Mouse (Mus musculus) liver, embryonic 13.5 days (tissue): Measurements from ENCODE around the gene Nop53. TPM values are rescaled to one million over a fixed set of nuclear protein-coding genes. Genes with fewer than 3 reads are reported as not detected.
A peak's percentile ranks its signal among the peaks of the same experiment; 100 is the strongest.
"Not testable (repeated sequence)": the region's sequence is repeated elsewhere in the genome, so short reads cannot be mapped to it uniquely, and the experiment has no call there.

Experiments
- ATAC-seq: fragments of 200-750 bp; cut with Nextera tagmentation; 2 replicates; pipeline ENCODE4 v1.8.0; 2017; ENCODE audit warnings: low read depth, mild to moderate bottlenecking, moderate number of reproducible peaks, moderate library complexity
- DNase-seq: peaks from one replicate; pipeline ENCODE4 v3.0.0; 2022
- H3K27ac ChIP-seq: fragments of 300-500 bp; sonication (generic); 2 replicates; pipeline ENCODE4 v1.5.1; 2015; ENCODE audit warnings: moderate library complexity, mild to moderate bottlenecking, inconsistent platforms
- H3K27me3 ChIP-seq: fragments of 300-500 bp; sonication (generic); 2 replicates; pipeline ENCODE4 v1.6.1; 2015; ENCODE audit warnings: mild to moderate bottlenecking, inconsistent platforms
- H3K36me3 ChIP-seq: fragments of 300-500 bp; sonication (generic); 2 replicates; pipeline ENCODE4 v1.6.1; 2015; ENCODE audit warnings: mild to moderate bottlenecking, inconsistent platforms
- H3K4me1 ChIP-seq: fragments of 300-500 bp; sonication (generic); replicated peaks from 2 replicates; pipeline ENCODE4 v1.6.1; 2015; ENCODE audit warnings: inconsistent platforms
- H3K4me2 ChIP-seq: fragments of 300-500 bp; sonication (generic); 2 replicates; pipeline ENCODE4 v1.6.1; 2015; ENCODE audit warnings: inconsistent platforms, mild to moderate bottlenecking, moderate library complexity
- H3K4me3 ChIP-seq: fragments of 300-500 bp; sonication (generic); replicated peaks from 2 replicates; pipeline ENCODE4 v1.5.1; 2015; ENCODE audit warnings: mild to moderate bottlenecking, inconsistent platforms
- H3K9ac ChIP-seq: fragments of 300-500 bp; sonication (generic); 2 replicates; pipeline ENCODE4 v1.6.1; 2015; ENCODE audit warnings: mild to moderate bottlenecking, inconsistent platforms
- H3K9me3 ChIP-seq: fragments of 300-500 bp; sonication (generic); replicated peaks from 2 replicates; pipeline ENCODE4 v1.6.1; 2016; ENCODE audit warnings: inconsistent platforms
- WGBS: fragments of 180-500 bp; shearing (Covaris S2); methylation state at CpG from one replicate; pipeline ENCODE4 v1.1.7; 2015; ENCODE audit not compliant: insufficient replicate concordance; 5-methylcytosine and 5-hydroxymethylcytosine counted together
- polyA plus RNA-seq: library from polyadenylated mRNA; unstranded; fragments of >200 nt; fragmentation: Nextera tagmentation; extraction: Ambion mirVana; gene quantifications from 2 replicates; pipeline ENCODE4 v1.2.1, GENCODE M21; 2015

Gene Nop53
- polyA plus RNA-seq, 1 experiment from 2014 or later = 122 TPM

DNA sequence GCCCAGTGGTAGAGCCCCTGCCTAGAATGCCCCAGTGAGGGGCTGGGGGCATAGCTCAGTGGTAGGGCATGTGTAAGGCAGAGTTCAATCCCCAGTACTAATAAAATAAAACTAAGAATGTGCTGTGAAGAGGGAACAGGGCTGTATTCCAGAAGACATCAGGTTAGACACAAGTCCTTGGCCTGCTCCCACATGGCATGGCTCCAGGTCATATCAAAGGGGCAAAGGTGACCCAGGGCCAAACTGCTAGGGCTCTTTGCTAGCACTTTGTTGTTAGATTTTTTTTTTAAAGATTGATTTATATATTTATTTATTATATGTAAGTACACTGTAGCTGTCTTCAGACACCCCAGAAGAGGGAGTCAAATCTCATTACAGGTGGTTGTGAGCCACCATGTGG is 27.5 kb downstream of the Nop53 start:
- no peak for ATAC-seq
- DNase-seq = no peak
- Histone ChIP-seq H3K4me2 (no peak overlapping the region), H3K27me3 (no peaks in the 10 kb centered on the region), H3K36me3 (peaks cover 30% of the 10 kb centered on the region), H3K27ac (no peak overlapping the region), H3K4me1 (peaks cover 39% of the 10 kb centered on the region), H3K9ac (no peak overlapping the region), H3K4me3 (no peak overlapping the region), H3K9me3 (no peaks in the 10 kb centered on the region)

DNA sequence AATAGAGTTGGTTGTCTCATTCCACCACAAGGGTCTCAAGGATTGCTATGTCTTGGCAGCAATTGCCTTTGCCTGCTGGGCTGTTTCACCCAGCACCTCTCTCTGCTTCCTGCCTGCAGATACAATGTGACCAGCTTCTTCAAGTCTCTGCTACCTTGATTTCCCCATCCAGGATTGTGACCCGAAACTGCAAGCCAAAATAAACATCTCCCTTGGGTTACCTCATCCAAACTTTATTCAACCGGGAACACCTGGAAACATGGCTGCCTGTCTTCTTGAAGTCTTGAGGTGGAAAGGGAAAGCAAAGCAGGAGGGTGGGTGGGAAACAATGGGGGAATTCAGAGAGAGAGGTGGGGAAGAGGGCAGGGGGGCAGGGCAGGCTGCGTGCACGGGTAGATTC is 28.9 kb downstream of the Nop53 start:
- WGBS = 71% methylated on average over 4 of the region's 4 CpGs
- H3K4me3 ChIP-seq = no peak overlapping the region
- H3K36me3 ChIP-seq = peaks cover 30% of the 10 kb centered on the region
- H3K4me1 ChIP-seq = peaks cover 30% of the 10 kb centered on the region
- no peak for ATAC-seq
- no peaks in the 10 kb centered on the region for H3K9me3 ChIP-seq
- H3K4me2 ChIP-seq = no peak overlapping the region
- no peaks in the 10 kb centered on the region for H3K27me3 ChIP-seq
- H3K9ac ChIP-seq = no peak overlapping the region
- H3K27ac ChIP-seq = no peak overlapping the region
- no peak for DNase-seq

DNA sequence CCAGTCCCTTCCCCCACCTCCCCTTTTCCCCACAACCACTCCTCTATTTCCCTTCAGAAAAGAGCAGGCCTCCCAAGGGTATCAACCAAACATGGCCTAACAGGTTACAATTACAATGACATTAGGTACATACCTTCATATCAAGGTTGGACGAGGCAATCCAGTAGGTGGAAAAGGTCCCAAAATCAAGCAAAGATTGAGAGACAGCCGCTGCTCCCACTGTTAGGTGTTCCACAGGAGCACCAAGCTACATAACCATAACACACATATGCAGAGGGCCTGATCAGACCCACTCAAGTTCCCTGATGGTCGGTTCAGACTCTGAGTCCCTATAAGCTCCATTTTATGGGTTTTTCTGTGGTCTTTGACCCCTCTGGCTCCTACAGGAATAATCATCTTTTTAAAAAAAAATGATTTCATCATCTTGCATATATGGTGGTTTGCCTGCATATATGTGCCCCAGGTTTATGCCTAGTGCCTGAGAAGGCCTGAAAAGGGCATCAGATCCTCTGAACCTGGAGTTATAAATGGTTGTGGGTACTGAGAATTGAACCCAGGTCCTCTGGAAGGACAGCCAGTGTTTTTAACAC is 29.6 kb downstream of the Nop53 start:
- no peak for ATAC-seq
- 68% methylated on average over 3 of the region's 3 CpGs for WGBS

DNA sequence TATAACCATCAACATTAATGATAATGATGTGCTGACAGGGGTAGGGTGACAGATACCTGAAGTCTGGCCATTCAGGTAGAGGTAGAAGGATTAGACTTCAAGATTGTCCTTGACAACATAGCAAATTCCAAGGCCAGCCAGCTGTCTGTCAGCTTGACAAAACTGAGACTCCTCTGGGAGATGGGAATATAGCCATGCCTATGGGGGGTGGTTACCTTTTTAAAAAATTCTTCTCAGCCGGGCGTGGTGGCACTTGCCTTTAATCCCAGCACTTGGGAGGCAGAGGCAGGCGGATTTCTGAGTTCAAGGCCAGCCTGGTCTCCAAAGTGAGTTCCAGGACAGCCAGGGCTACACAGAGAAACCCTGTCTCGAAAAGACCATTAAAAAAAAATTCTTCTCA is 30.2 kb downstream of the Nop53 start:
- DNase-seq, H3K4me2 ChIP-seq, H3K27me3 ChIP-seq, H3K4me3 ChIP-seq, H3K9ac ChIP-seq, H3K27ac ChIP-seq, H3K9me3 ChIP-seq, ATAC-seq: not testable (repeated sequence)
- WGBS = 72% methylated on average over 4 of the region's 4 CpGs
- H3K4me1 ChIP-seq = peaks cover 21% of the 10 kb centered on the region
- peaks cover 30% of the 10 kb centered on the region for H3K36me3 ChIP-seq

More for the DNA sequence above, 29.6 kb downstream of the Nop53 start:
- no peak overlapping the region for H3K4me3 ChIP-seq
- DNase-seq = no peak
- no peaks in the 10 kb centered on the region for H3K9me3 ChIP-seq
- no peak overlapping the region for H3K27ac ChIP-seq
- H3K27me3 ChIP-seq = no peaks in the 10 kb centered on the region
- no peak overlapping the region for H3K9ac ChIP-seq
- H3K4me1 ChIP-seq = peaks cover 26% of the 10 kb centered on the region
- H3K36me3 ChIP-seq = peaks cover 30% of the 10 kb centered on the region
- H3K4me2 ChIP-seq = no peak overlapping the region

DNA sequence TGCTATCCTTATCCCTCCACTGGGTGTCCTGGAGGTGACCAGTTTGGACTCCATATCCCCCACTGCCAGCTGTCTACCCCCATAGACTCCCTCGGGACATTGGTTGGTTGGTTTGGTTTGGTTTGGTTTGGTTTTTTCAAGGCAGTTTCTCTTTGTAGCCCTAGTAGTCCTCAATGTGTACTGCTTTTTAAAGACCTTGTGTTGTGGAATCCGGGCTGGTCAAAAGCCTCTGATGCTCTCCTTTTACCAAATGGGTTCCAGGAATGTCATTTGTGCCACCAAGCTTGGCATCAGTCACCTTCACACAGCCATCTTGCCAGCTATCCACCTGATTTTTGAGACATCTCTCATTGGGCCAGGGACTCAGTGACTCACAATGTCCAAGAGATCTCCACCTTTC is 31.1 kb downstream of the Nop53 start:
- H3K27me3 ChIP-seq = no peaks in the 10 kb centered on the region
- H3K9me3 ChIP-seq = no peaks in the 10 kb centered on the region
- H3K4me1 ChIP-seq = peaks cover 12% of the 10 kb centered on the region
- no peak overlapping the region for H3K4me3 ChIP-seq
- H3K4me2 ChIP-seq = no peak overlapping the region
- 59% methylated on average over 2 of the region's 2 CpGs for WGBS
- ATAC-seq (no peak), DNase-seq (no peak)
- no peak overlapping the region for H3K9ac ChIP-seq
- H3K36me3 ChIP-seq = peaks cover 23% of the 10 kb centered on the region
- no peak overlapping the region for H3K27ac ChIP-seq

DNA sequence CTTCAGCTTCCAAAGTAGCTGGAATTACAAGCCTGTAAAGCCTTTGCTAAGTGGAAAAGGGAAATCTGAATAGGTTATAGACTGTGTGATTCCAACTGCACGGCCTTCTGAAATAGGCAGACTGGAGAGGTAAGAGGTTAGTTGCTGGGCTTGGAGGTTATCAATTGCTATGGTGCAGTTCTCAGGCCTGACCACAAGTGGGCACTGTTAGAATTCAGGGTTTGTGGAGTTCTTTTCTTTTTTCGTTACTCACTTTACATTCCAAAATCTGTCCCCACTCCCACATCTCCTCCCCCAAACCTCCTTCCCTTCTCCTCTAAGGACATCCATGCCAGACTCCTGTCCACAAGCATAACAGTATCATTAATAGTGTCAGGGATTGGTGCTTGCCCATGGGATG is 31.6 kb downstream of the Nop53 start:
- no peak for ATAC-seq
- Histone ChIP-seq H3K36me3 (peaks cover 18% of the 10 kb centered on the region), H3K27me3 (no peaks in the 10 kb centered on the region), H3K9me3 (no peaks in the 10 kb centered on the region), H3K9ac (no peak overlapping the region), H3K4me1 (peaks cover 7% of the 10 kb centered on the region), H3K27ac (no peak overlapping the region), H3K4me2 (no peak overlapping the region), H3K4me3 (no peak overlapping the region)
- WGBS = 23% methylated on average over 2 of the region's 2 CpGs
- no peak for DNase-seq

DNA sequence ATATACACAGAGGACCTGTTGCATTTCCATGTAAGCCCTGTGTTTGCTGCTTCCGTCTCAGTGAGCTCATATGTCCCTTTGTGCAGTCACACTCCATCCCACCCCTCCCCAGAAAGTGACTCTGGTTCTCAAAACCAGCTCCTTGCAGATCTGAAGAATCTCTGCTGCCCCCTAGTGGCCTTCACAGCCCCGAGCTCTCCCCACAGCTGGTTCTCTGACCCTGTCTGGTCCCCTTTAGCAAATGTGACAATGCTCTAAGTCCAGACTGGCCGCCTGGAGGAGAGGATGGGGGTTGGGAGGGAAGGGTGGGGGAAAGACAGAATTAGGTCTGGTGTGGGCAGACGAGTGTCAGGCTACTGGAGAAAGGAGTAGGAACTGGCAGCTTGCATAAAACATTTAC is 33.7 kb downstream of the Nop53 start:
- DNase-seq (peak; percentile 50), ATAC-seq (peak; percentile 57; the same call in 1 of the 2 replicates)
- H3K36me3 ChIP-seq = peaks cover 4% of the 10 kb centered on the region
- H3K27me3 ChIP-seq = no peaks in the 10 kb centered on the region
- 3% methylated on average over 4 of the region's 4 CpGs for WGBS
- no peak overlapping the region for H3K4me3 ChIP-seq
- no peak overlapping the region for H3K9ac ChIP-seq
- no peaks in the 10 kb centered on the region for H3K9me3 ChIP-seq
- H3K27ac ChIP-seq = no peak overlapping the region
- H3K4me1 ChIP-seq = no peaks in the 10 kb centered on the region
- no peak overlapping the region for H3K4me2 ChIP-seq

DNA sequence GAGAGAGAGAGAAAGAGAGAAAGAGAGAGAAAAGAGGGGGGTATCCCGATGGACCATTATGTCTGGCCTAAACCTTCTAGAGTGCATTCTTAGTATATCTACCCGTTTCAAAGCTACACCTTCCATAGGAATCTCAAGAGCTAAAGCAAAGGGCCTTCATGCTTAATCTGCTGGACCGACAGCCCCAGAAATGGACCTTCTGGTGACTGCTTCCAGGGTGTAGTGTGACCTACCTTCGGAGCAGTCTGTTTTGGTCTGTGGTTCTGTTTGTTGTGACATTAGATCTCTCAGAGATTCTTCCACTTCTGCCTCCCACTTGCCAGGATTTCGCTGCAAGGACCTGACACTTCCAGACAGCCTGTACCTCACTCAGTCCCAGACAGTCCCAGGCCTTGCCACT is 35.4 kb downstream of the Nop53 start:
- 68% methylated on average over 5 of the region's 5 CpGs for WGBS
- no peaks in the 10 kb centered on the region for H3K36me3 ChIP-seq
- no peaks in the 10 kb centered on the region for H3K9me3 ChIP-seq
- no peaks in the 10 kb centered on the region for H3K27me3 ChIP-seq
- no peak overlapping the region for H3K27ac ChIP-seq
- no peak for DNase-seq
- H3K4me1 ChIP-seq = no peaks in the 10 kb centered on the region
- ATAC-seq = no peak
- H3K9ac ChIP-seq = no peak overlapping the region
- H3K4me3 ChIP-seq = no peak overlapping the region
- no peak overlapping the region for H3K4me2 ChIP-seq

DNA sequence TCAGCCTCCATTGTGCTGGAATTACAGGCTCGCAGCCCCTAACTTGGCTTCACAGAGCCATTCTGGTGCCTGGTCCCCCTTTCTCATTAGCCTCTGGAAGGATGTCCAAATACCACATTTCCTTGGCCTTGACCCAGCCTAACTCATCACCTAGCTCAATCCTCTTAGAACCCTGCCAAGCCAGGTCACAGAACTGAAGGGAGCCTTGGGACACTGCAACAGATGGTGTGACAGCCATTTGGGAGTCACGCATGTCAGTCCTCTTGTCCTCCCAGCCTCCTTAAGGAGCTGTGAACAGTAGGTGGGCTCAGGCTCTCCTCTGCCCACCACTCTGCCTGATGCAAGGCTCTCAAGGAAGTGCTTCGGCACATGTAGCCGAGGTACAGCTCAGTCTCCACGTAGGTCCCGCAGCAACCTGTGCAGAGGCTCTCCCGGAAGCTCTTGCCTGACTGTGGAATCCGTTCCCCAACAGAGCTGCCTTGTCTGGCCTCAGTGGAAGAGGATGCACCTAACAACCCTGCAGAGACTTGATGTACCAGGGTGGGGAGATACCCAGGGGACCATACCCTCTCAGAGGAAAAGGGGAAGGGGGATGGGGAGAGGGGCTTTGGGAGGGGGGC is 37.8 kb downstream of the Nop53 start:
- DNase-seq = no peak
- no peak overlapping the region for H3K9ac ChIP-seq
- 52% methylated on average over 8 of the region's 8 CpGs for WGBS
- H3K27me3 ChIP-seq = no peaks in the 10 kb centered on the region
- no peak overlapping the region for H3K4me3 ChIP-seq
- ATAC-seq = no peak
- no peaks in the 10 kb centered on the region for H3K4me1 ChIP-seq
- H3K36me3 ChIP-seq = no peaks in the 10 kb centered on the region
- H3K27ac ChIP-seq = no peak overlapping the region
- no peaks in the 10 kb centered on the region for H3K9me3 ChIP-seq
- H3K4me2 ChIP-seq = no peak overlapping the region

DNA sequence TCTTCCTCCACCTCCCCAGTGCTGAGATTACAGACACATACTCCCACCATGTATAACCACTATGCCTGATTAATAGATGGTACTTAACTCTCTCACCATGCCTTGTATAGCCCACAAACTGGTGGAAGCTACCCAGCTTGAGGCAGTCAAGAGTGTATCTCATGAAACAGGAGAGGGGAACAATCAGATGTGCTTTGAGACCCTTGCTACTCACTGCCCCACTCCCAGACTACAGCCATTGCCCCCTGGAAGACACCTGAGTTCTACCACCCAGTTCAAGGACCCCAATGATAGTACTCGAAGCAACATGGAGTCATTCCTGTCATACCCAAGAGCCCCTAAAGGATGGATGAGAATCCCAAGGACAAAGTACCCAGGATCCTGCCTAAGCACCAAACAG is 39.3 kb downstream of the Nop53 start:
- 50% methylated on average over 1 of the region's 1 CpGs for WGBS

DNA sequence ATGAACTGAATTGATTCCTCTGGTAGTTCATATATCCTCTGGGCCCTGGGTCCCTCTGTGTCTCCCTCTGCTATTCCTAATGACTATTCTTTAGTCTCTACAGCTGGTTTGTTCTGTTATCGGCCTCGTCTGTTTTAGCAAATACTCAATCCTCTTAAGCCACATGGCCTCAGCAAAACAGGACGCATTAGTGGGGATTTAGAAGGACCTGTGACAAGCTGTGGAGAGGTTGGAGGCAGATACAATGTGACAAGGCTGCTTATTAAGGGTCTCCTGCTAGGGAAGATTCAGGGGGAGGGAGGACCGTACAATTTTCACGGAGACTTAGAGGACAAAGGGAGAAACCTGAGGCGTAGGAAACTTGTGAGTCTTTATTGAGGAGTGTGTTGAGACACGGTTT is 40.0 kb downstream of the Nop53 start:
- Histone ChIP-seq H3K4me3 (no peak overlapping the region), H3K27ac (no peak overlapping the region), H3K27me3 (no peaks in the 10 kb centered on the region), H3K36me3 (no peaks in the 10 kb centered on the region), H3K4me1 (no peaks in the 10 kb centered on the region), H3K9me3 (no peaks in the 10 kb centered on the region), H3K4me2 (no peak overlapping the region), H3K9ac (no peak overlapping the region)
- DNase-seq (no peak), ATAC-seq (no peak)
- 72% methylated on average over 7 of the region's 7 CpGs for WGBS

More for the DNA sequence above, 39.3 kb downstream of the Nop53 start:
- no peaks in the 10 kb centered on the region for H3K4me1 ChIP-seq
- H3K9ac ChIP-seq = no peak overlapping the region
- no peaks in the 10 kb centered on the region for H3K27me3 ChIP-seq
- H3K36me3 ChIP-seq = no peaks in the 10 kb centered on the region
- H3K9me3 ChIP-seq = no peaks in the 10 kb centered on the region
- H3K4me2 ChIP-seq = no peak overlapping the region
- ATAC-seq (no peak), DNase-seq (no peak)
- no peak overlapping the region for H3K4me3 ChIP-seq
- H3K27ac ChIP-seq = no peak overlapping the region

DNA sequence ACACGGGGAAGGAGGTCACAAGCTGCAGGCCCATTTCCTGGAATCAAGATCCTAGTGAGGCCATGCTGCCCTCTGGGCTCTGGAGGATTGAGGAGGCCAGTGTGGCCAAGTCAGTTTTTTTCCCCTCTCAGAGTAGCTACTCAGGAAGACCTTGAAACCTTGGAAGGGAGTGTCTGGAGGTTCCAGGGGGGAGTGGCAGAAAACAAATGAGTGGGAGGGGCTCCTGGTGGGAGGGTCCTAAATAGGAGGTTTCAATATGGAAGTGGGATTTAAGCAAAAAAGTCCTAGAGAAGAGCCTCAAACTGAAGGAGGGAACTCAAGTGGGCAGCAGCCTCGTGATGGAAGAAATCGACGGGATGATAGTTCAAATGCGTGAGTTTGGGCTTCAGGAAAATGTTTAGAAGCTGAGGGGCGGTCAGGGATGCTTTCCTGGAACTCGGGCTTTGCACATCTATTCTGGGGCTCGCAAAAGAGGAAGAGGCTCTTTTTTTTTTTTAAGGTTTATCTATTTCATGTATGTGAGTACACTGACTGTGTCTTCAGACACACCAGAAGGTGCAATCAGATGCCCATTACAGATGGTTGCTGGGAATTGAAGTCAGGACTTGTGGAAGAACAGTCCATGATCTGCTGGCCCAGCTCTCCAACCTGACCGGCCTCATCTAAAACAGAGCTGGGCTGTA is 44.4 kb downstream of the Nop53 start:
- Histone ChIP-seq H3K27ac (no peak overlapping the region), H3K9me3 (no peaks in the 10 kb centered on the region), H3K4me3 (no peak overlapping the region), H3K4me1 (no peaks in the 10 kb centered on the region), H3K9ac (no peak overlapping the region), H3K36me3 (no peaks in the 10 kb centered on the region), H3K4me2 (no peak overlapping the region), H3K27me3 (no peaks in the 10 kb centered on the region)
- DNase-seq (no peak), ATAC-seq (no peak)
- WGBS = 49% methylated on average over 9 of the region's 9 CpGs
